Mouse (Mus musculus): ENCODE data around the gene Tmod2. TPM values are rescaled to one million over a fixed set of nuclear protein-coding genes. Genes with fewer than 3 reads are reported as not detected.

Tmod2 gene
- total RNA-seq, 1 experiment, result 6.1 TPM

DNA sequence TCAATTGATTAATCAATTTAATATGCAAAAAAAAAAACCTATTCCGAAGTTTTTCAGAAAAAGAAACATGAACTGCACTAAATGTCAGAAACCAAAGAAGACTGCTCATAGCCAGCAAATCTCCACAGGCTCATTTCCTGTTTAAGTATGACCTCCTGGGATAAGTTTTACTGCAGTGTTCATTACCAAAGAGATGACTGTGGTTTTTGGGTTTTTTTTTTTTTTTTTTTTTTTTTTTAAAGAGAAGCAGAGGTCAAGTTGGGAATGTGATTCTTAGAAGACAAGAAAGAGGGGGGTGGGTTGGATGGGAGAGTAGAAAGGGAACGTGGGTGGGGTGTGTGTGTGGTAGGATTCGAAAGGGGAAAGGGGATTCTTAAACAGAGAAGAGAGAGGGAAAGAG, 52.8 kb downstream of the Tmod2 start:
- H3K27ac ChIP-seq (ENCODE audit: insufficient read depth, low read depth, low read length, poor library complexity, severe bottlenecking), result no peak overlapping the region
- in situ Hi-C loops (cut with MboI; ENCODE audit: low sequenced_read_pairs in 2 of 2, unreplicated experiment in 2 of 2), result no loop called here
- no peak for DNase-seq (ENCODE audit: low read depth, low spot score)
- H3K4me3 ChIP-seq (ENCODE audit: insufficient read depth in 1 of 2, low read depth in 1 of 2, low read length in 2 of 2, poor library complexity in 1 of 2, severe bottlenecking in 1 of 2), result peak overlapping the region; percentile 75 to 85
- no peaks in the 10 kb centered on the region for H3K9me3 ChIP-seq (ENCODE audit: control insufficient read depth, insufficient read depth, low read depth, low read length)
- peaks cover 0 to 4% of the 10 kb centered on the region in 2 experiments; a peak in 2 of 4 replicates for H3K4me1 ChIP-seq (ENCODE audit: control insufficient read depth in 2 of 2, insufficient read depth in 2 of 2, low read length in 2 of 2, poor library complexity in 1 of 2)
- H3K9ac ChIP-seq (ENCODE audit: insufficient read depth, low read depth, low read length, poor library complexity, severe bottlenecking), result peak overlapping the region; percentile 86; the same call in 1 of the 2 replicates
- TF ChIP-seq ZC3H11A (IDR thresholded peaks at IDR 0.05; ENCODE audit: borderline replicate concordance, low read depth, low read length) (no peak), HCFC1 (IDR thresholded peaks at IDR 0.05; ENCODE audit: borderline replicate concordance, insufficient read depth, low read length) (no peak), MAFK (IDR thresholded peaks at IDR 0.05; ENCODE audit: insufficient read depth, low read depth, low read length) (no peak), ZNF384 (IDR thresholded peaks at IDR 0.05; ENCODE audit: low read depth, low read length) (no peak), CHD2 (IDR thresholded peaks at IDR 0.05; ENCODE audit: low read depth, low read length) (no peak)
- H3K36me3 ChIP-seq (ENCODE audit: control insufficient read depth, insufficient read depth, low read length, poor library complexity, severe bottlenecking), result no peaks in the 10 kb centered on the region

DNA sequence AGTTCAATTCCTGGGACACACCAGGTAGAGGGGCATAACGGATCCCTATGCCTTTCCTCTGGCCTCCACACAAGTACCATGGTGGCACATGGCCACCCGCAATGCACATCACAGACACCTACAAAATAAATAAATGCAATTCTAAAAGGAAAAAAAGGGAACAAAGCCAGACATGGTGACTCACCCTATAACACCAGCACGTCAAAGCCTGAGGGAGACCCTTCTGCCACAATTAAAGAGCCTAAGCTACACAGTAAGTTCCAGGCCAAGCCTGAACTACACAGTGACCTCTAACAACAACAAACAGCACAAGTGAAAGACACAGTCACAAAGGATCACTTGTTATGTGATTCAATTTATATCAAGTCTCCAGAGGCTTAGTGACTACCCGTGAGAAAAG, 57.4 kb downstream of the Tmod2 start:
- Histone ChIP-seq H3K36me3 (ENCODE audit: control insufficient read depth, insufficient read depth, low read length, poor library complexity, severe bottlenecking) (no peaks in the 10 kb centered on the region), H3K27ac (ENCODE audit: insufficient read depth, low read depth, low read length, poor library complexity, severe bottlenecking) (no peak overlapping the region), H3K4me1 (ENCODE audit: control insufficient read depth in 2 of 2, insufficient read depth in 2 of 2, low read length in 2 of 2, poor library complexity in 1 of 2) (peaks cover 2 to 10% of the 10 kb centered on the region in 2 experiments; a peak in 2 of 4 replicates), H3K4me3 (ENCODE audit: insufficient read depth in 1 of 2, low read depth in 1 of 2, low read length in 2 of 2, poor library complexity in 1 of 2, severe bottlenecking in 1 of 2) (no peak overlapping the region), H3K9ac (ENCODE audit: insufficient read depth, low read depth, low read length, poor library complexity, severe bottlenecking) (no peak overlapping the region), H3K9me3 (ENCODE audit: control insufficient read depth, insufficient read depth, low read depth, low read length) (no peaks in the 10 kb centered on the region)
- in situ Hi-C loops (cut with MboI; ENCODE audit: low sequenced_read_pairs in 2 of 2, unreplicated experiment in 2 of 2), result no loop called here
- TF ChIP-seq MAFK (IDR thresholded peaks at IDR 0.05; ENCODE audit: insufficient read depth, low read depth, low read length), result no peak
- no peak for TF ChIP-seq HCFC1 (IDR thresholded peaks at IDR 0.05; ENCODE audit: borderline replicate concordance, insufficient read depth, low read length)
- TF ChIP-seq ZC3H11A (IDR thresholded peaks at IDR 0.05; ENCODE audit: borderline replicate concordance, low read depth, low read length), result no peak
- no peak for TF ChIP-seq CHD2 (IDR thresholded peaks at IDR 0.05; ENCODE audit: low read depth, low read length)
- no peak for TF ChIP-seq ZNF384 (IDR thresholded peaks at IDR 0.05; ENCODE audit: low read depth, low read length)
- no peak for DNase-seq (ENCODE audit: low read depth, low spot score)

DNA sequence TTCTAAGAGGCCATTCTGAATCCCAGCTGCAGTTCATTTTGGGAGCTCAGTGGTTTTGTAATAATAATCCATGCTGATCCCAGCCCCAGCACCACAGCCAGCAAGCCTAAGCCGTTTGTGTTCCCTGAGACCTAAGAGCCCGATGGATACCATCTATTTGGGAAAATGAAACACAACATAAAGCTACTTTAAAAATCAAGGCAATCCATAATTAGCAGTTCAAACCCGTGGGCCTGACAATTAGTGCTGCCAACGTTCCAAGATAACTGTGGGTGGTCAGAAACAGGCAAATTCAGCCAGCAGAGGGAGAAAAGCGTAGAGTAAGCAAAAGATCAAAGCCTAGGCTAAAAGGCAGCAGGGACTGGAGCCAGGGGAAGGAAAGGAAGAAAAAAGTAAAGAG, 59.8 kb downstream of the Tmod2 start:
- H3K36me3 ChIP-seq (ENCODE audit: control insufficient read depth, insufficient read depth, low read length, poor library complexity, severe bottlenecking), result no peaks in the 10 kb centered on the region
- no peak overlapping the region for H3K9ac ChIP-seq (ENCODE audit: insufficient read depth, low read depth, low read length, poor library complexity, severe bottlenecking)
- no peak for DNase-seq (ENCODE audit: low read depth, low spot score)
- no peaks in the 10 kb centered on the region for H3K9me3 ChIP-seq (ENCODE audit: control insufficient read depth, insufficient read depth, low read depth, low read length)
- no peak overlapping the region for H3K27ac ChIP-seq (ENCODE audit: insufficient read depth, low read depth, low read length, poor library complexity, severe bottlenecking)
- in situ Hi-C loops (cut with MboI; ENCODE audit: low sequenced_read_pairs in 2 of 2, unreplicated experiment in 2 of 2), result no loop called here
- H3K4me1 ChIP-seq (ENCODE audit: control insufficient read depth in 2 of 2, insufficient read depth in 2 of 2, low read length in 2 of 2, poor library complexity in 1 of 2), result peaks cover 2 to 10% of the 10 kb centered on the region in 2 experiments; a peak in 2 of 4 replicates
- TF ChIP-seq ZNF384 (IDR thresholded peaks at IDR 0.05; ENCODE audit: low read depth, low read length) (no peak), ZC3H11A (IDR thresholded peaks at IDR 0.05; ENCODE audit: borderline replicate concordance, low read depth, low read length) (no peak), MAFK (IDR thresholded peaks at IDR 0.05; ENCODE audit: insufficient read depth, low read depth, low read length) (no peak), CHD2 (IDR thresholded peaks at IDR 0.05; ENCODE audit: low read depth, low read length) (no peak), HCFC1 (IDR thresholded peaks at IDR 0.05; ENCODE audit: borderline replicate concordance, insufficient read depth, low read length) (no peak)
- H3K4me3 ChIP-seq (ENCODE audit: insufficient read depth in 1 of 2, low read depth in 1 of 2, low read length in 2 of 2, poor library complexity in 1 of 2, severe bottlenecking in 1 of 2), result no peak overlapping the region

DNA sequence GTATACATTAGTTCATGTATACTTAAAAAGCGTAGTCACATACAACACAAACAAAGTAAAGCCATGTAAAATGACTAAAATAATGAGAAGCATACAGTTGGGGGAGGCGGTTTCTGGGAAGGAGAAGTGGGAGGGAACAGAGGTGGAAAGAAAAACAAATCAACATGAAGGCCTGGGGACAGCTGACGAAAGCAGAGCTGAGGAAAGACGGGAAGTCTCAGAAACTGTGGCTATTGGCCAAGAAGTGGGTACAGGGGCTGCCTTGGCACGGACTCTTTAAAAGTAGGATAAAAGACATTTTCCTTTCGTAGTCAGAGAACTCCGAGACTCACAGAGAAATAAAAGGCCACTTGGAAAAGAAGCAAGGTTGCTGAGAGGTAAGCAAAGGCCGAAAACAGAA, 62.1 kb downstream of the Tmod2 start:
- no peak overlapping the region for H3K9ac ChIP-seq (ENCODE audit: insufficient read depth, low read depth, low read length, poor library complexity, severe bottlenecking)
- no peak overlapping the region for H3K4me3 ChIP-seq (ENCODE audit: insufficient read depth in 1 of 2, low read depth in 1 of 2, low read length in 2 of 2, poor library complexity in 1 of 2, severe bottlenecking in 1 of 2)
- H3K9me3 ChIP-seq (ENCODE audit: control insufficient read depth, insufficient read depth, low read depth, low read length), result no peaks in the 10 kb centered on the region
- no peaks in the 10 kb centered on the region for H3K36me3 ChIP-seq (ENCODE audit: control insufficient read depth, insufficient read depth, low read length, poor library complexity, severe bottlenecking)
- TF ChIP-seq ZC3H11A (IDR thresholded peaks at IDR 0.05; ENCODE audit: borderline replicate concordance, low read depth, low read length) (no peak), MAFK (IDR thresholded peaks at IDR 0.05; ENCODE audit: insufficient read depth, low read depth, low read length) (no peak), CHD2 (IDR thresholded peaks at IDR 0.05; ENCODE audit: low read depth, low read length) (no peak), HCFC1 (IDR thresholded peaks at IDR 0.05; ENCODE audit: borderline replicate concordance, insufficient read depth, low read length) (no peak), ZNF384 (IDR thresholded peaks at IDR 0.05; ENCODE audit: low read depth, low read length) (no peak)
- peaks cover 2 to 10% of the 10 kb centered on the region in 2 experiments; a peak in 2 of 4 replicates for H3K4me1 ChIP-seq (ENCODE audit: control insufficient read depth in 2 of 2, insufficient read depth in 2 of 2, low read length in 2 of 2, poor library complexity in 1 of 2)
- no peak overlapping the region for H3K27ac ChIP-seq (ENCODE audit: insufficient read depth, low read depth, low read length, poor library complexity, severe bottlenecking)
- in situ Hi-C loops (cut with MboI; ENCODE audit: low sequenced_read_pairs in 2 of 2, unreplicated experiment in 2 of 2), result no loop called here
- no peak for DNase-seq (ENCODE audit: low read depth, low spot score)

All from ES-E14 (cell line).